Mouse (Mus musculus): Measurements from ENCODE around the gene Zfp553. TPM values are rescaled to one million over a fixed set of nuclear protein-coding genes. Genes with fewer than 3 reads are reported as not detected.

The Zfp553 gene
- total RNA-seq, 2 experiments from 2014 or later, result 2.9 to 10.0 TPM

Other genes with a start within 250 kb of the Zfp553 start
- gene Mvp, start 218.4 kb upstream of the Zfp553 start, total RNA-seq (2015; ENCODE audit: low replicate concordance), result 0.36 and 0.42 TPM in 2 replicates
- 6.7 and 7.7 TPM in 2 replicates for gene Mvp, start 218.4 kb upstream of the Zfp553 start, total RNA-seq (2017; ENCODE audit: low replicate concordance)
- gene Pagr1b, start 216.6 kb upstream of the Zfp553 start, total RNA-seq (2015; ENCODE audit: low replicate concordance), result not detected in 2 replicates
- 0.64 and 11.8 TPM in 2 replicates for gene Pagr1b, start 216.6 kb upstream of the Zfp553 start, total RNA-seq (2017; ENCODE audit: low replicate concordance)
- 24.1 and 46.9 TPM in 2 replicates for gene Pagr1a, start 215.7 kb upstream of the Zfp553 start, total RNA-seq (2015; ENCODE audit: low replicate concordance)
- gene Pagr1a, start 215.7 kb upstream of the Zfp553 start, total RNA-seq (2017; ENCODE audit: low replicate concordance), result 10.6 and 26.2 TPM in 2 replicates
- gene Gm42742, start 212.0 kb upstream of the Zfp553 start, total RNA-seq (2015; ENCODE audit: low replicate concordance), result 1.7 TPM in 1 of 2 replicates, not detected in the other
- gene Gm42742, start 212.0 kb upstream of the Zfp553 start, total RNA-seq (2017; ENCODE audit: low replicate concordance), result 10.8 and 28.1 TPM in 2 replicates
- gene Prrt2, start 211.8 kb upstream of the Zfp553 start, total RNA-seq (2015; ENCODE audit: low replicate concordance), result 0.84 TPM in 1 of 2 replicates, not detected in the other
- 3.0 TPM in 1 of 2 replicates, not detected in the other for gene Prrt2, start 211.8 kb upstream of the Zfp553 start, total RNA-seq (2017; ENCODE audit: low replicate concordance)
- gene Maz, start 206.0 kb upstream of the Zfp553 start, total RNA-seq (2015; ENCODE audit: low replicate concordance), result 175 and 179 TPM in 2 replicates
- 96.8 and 123 TPM in 2 replicates for gene Maz, start 206.0 kb upstream of the Zfp553 start, total RNA-seq (2017; ENCODE audit: low replicate concordance)
- 651 and 861 TPM in 2 replicates for gene Kif22, start 190.6 kb upstream of the Zfp553 start, total RNA-seq (2015; ENCODE audit: low replicate concordance)
- gene Kif22, start 190.6 kb upstream of the Zfp553 start, total RNA-seq (2017; ENCODE audit: low replicate concordance), result 380 and 614 TPM in 2 replicates
- 3.6 and 9.2 TPM in 2 replicates for gene Zg16, start 145.7 kb upstream of the Zfp553 start, total RNA-seq (2015; ENCODE audit: low replicate concordance)
- gene Zg16, start 145.7 kb upstream of the Zfp553 start, total RNA-seq (2017; ENCODE audit: low replicate concordance), result 1.2 and 6.0 TPM in 2 replicates
- gene AI467606, start 141.7 kb upstream of the Zfp553 start, total RNA-seq (2015; ENCODE audit: low replicate concordance), result 18.0 and 25.9 TPM in 2 replicates
- gene AI467606, start 141.7 kb upstream of the Zfp553 start, total RNA-seq (2017; ENCODE audit: low replicate concordance), result 10.5 and 12.7 TPM in 2 replicates
- not detected in 2 replicates for gene Qprt, start 110.8 kb upstream of the Zfp553 start, total RNA-seq (2015; ENCODE audit: low replicate concordance)
- 1.8 TPM in 1 of 2 replicates, not detected in the other for gene Qprt, start 110.8 kb upstream of the Zfp553 start, total RNA-seq (2017; ENCODE audit: low replicate concordance)
- 16.2 and 30.2 TPM in 2 replicates for gene Spn, start 95.2 kb upstream of the Zfp553 start, total RNA-seq (2015; ENCODE audit: low replicate concordance)
- 30.8 and 32.0 TPM in 2 replicates for gene Spn, start 95.2 kb upstream of the Zfp553 start, total RNA-seq (2017; ENCODE audit: low replicate concordance)
- 18.7 and 25.2 TPM in 2 replicates for gene Cd2bp2, start 37.0 kb upstream of the Zfp553 start, total RNA-seq (2015; ENCODE audit: low replicate concordance)
- 43.6 and 63.3 TPM in 2 replicates for gene Cd2bp2, start 37.0 kb upstream of the Zfp553 start, total RNA-seq (2017; ENCODE audit: low replicate concordance)
- gene Tbc1d10b, start 24.6 kb upstream of the Zfp553 start, total RNA-seq (2015; ENCODE audit: low replicate concordance), result 25.6 and 36.4 TPM in 2 replicates
- gene Tbc1d10b, start 24.6 kb upstream of the Zfp553 start, total RNA-seq (2017; ENCODE audit: low replicate concordance), result 85.3 and 173 TPM in 2 replicates
- gene Mylpf, start 24.2 kb upstream of the Zfp553 start, total RNA-seq (2015; ENCODE audit: low replicate concordance), result 24.3 and 28.1 TPM in 2 replicates
- gene Mylpf, start 24.2 kb upstream of the Zfp553 start, total RNA-seq (2017; ENCODE audit: low replicate concordance), result 25.7 and 48.9 TPM in 2 replicates
- gene Sept1, start 69 bp downstream of the Zfp553 start, total RNA-seq (2015; ENCODE audit: low replicate concordance), result 36.0 and 65.2 TPM in 2 replicates
- gene Sept1, start 69 bp downstream of the Zfp553 start, total RNA-seq (2017; ENCODE audit: low replicate concordance), result 24.0 and 44.4 TPM in 2 replicates
- 4.0 TPM in 1 of 2 replicates, not detected in the other for gene Zfp771, start 11.2 kb downstream of the Zfp553 start, total RNA-seq (2015; ENCODE audit: low replicate concordance)
- 0.26 TPM in 1 of 2 replicates, not detected in the other for gene Zfp771, start 11.2 kb downstream of the Zfp553 start, total RNA-seq (2017; ENCODE audit: low replicate concordance)
- 12.2 and 21.6 TPM in 2 replicates for gene Dctpp1, start 27.6 kb downstream of the Zfp553 start, total RNA-seq (2015; ENCODE audit: low replicate concordance)
- 6.2 and 11.1 TPM in 2 replicates for gene Dctpp1, start 27.6 kb downstream of the Zfp553 start, total RNA-seq (2017; ENCODE audit: low replicate concordance)
- gene Sephs2, start 41.0 kb downstream of the Zfp553 start, total RNA-seq (2015; ENCODE audit: low replicate concordance), result 16.8 and 18.0 TPM in 2 replicates
- 25.8 and 29.0 TPM in 2 replicates for gene Sephs2, start 41.0 kb downstream of the Zfp553 start, total RNA-seq (2017; ENCODE audit: low replicate concordance)
- 14.3 and 18.7 TPM in 2 replicates for gene Itgal, start 63.2 kb downstream of the Zfp553 start, total RNA-seq (2015; ENCODE audit: low replicate concordance)
- 2.1 and 3.9 TPM in 2 replicates for gene Itgal, start 63.2 kb downstream of the Zfp553 start, total RNA-seq (2017; ENCODE audit: low replicate concordance)
- 0.72 TPM in 1 of 2 replicates, not detected in the other for gene Zfp768, start 112.5 kb downstream of the Zfp553 start, total RNA-seq (2015; ENCODE audit: low replicate concordance)
- 0.39 and 1.3 TPM in 2 replicates for gene Zfp768, start 112.5 kb downstream of the Zfp553 start, total RNA-seq (2017; ENCODE audit: low replicate concordance)
- gene Zfp747, start 143.0 kb downstream of the Zfp553 start, total RNA-seq (2015; ENCODE audit: low replicate concordance), result 0.42 TPM in 1 of 2 replicates, not detected in the other
- gene Zfp747, start 143.0 kb downstream of the Zfp553 start, total RNA-seq (2017; ENCODE audit: low replicate concordance), result 2.4 TPM in 1 of 2 replicates, not detected in the other
- gene 9130019O22Rik, start 154.1 kb downstream of the Zfp553 start, total RNA-seq (2015; ENCODE audit: low replicate concordance), result 1.1 TPM in 1 of 2 replicates, not detected in the other
- 0.26 TPM in 1 of 2 replicates, not detected in the other for gene 9130019O22Rik, start 154.1 kb downstream of the Zfp553 start, total RNA-seq (2017; ENCODE audit: low replicate concordance)
- not detected in 2 replicates for gene E430018J23Rik, start 160.6 kb downstream of the Zfp553 start, total RNA-seq (2015; ENCODE audit: low replicate concordance)
- not detected in 2 replicates for gene E430018J23Rik, start 160.6 kb downstream of the Zfp553 start, total RNA-seq (2017; ENCODE audit: low replicate concordance)
- gene Zfp764, start 173.8 kb downstream of the Zfp553 start, total RNA-seq (2015; ENCODE audit: low replicate concordance), result 1.4 TPM in 1 of 2 replicates, not detected in the other
- 1.4 TPM in 1 of 2 replicates, not detected in the other for gene Zfp764, start 173.8 kb downstream of the Zfp553 start, total RNA-seq (2017; ENCODE audit: low replicate concordance)
- 5.0 and 20.9 TPM in 2 replicates for gene Zfp688, start 189.0 kb downstream of the Zfp553 start, total RNA-seq (2015; ENCODE audit: low replicate concordance)
- gene Zfp688, start 189.0 kb downstream of the Zfp553 start, total RNA-seq (2017; ENCODE audit: low replicate concordance), result 5.0 and 6.7 TPM in 2 replicates
- gene Zfp689, start 216.1 kb downstream of the Zfp553 start, total RNA-seq (2015; ENCODE audit: low replicate concordance), result 3.2 and 3.8 TPM in 2 replicates
- 3.1 and 6.1 TPM in 2 replicates for gene Zfp689, start 216.1 kb downstream of the Zfp553 start, total RNA-seq (2017; ENCODE audit: low replicate concordance)
- gene Prr14, start 226.6 kb downstream of the Zfp553 start, total RNA-seq (2015; ENCODE audit: low replicate concordance), result 147 and 172 TPM in 2 replicates
- gene Prr14, start 226.6 kb downstream of the Zfp553 start, total RNA-seq (2017; ENCODE audit: low replicate concordance), result 31.9 and 84.3 TPM in 2 replicates
- gene Fbrs, start 246.1 kb downstream of the Zfp553 start, total RNA-seq (2015; ENCODE audit: low replicate concordance), result 103 and 125 TPM in 2 replicates
- 28.1 and 32.7 TPM in 2 replicates for gene Fbrs, start 246.1 kb downstream of the Zfp553 start, total RNA-seq (2017; ENCODE audit: low replicate concordance)

All from erythroid progenitor cell, adult 5-6 weeks (primary cell).